Mouse (Mus musculus): ENCODE data around the gene Ppm1m. TPM values are rescaled to one million over a fixed set of nuclear protein-coding genes. Genes with fewer than 3 reads are reported as not detected.

Gene Ppm1m
- 10 to 100 TPM; 10.8 to 12.1 TPM for total RNA-seq (2021)
- polyA plus RNA-seq (2012; rRNA removed): 17.4 and 18.9 TPM in 2 replicates
- long read RNA-seq, transcript Ppm1m-203 (10 exons, 1,846 nt): major isoform, 8 of 11 reads
- long read RNA-seq, partial matches to known transcripts: 0 of 11 reads
- long read RNA-seq, other reads (novel, unspliced or antisense): 3 of 11 reads

DNA sequence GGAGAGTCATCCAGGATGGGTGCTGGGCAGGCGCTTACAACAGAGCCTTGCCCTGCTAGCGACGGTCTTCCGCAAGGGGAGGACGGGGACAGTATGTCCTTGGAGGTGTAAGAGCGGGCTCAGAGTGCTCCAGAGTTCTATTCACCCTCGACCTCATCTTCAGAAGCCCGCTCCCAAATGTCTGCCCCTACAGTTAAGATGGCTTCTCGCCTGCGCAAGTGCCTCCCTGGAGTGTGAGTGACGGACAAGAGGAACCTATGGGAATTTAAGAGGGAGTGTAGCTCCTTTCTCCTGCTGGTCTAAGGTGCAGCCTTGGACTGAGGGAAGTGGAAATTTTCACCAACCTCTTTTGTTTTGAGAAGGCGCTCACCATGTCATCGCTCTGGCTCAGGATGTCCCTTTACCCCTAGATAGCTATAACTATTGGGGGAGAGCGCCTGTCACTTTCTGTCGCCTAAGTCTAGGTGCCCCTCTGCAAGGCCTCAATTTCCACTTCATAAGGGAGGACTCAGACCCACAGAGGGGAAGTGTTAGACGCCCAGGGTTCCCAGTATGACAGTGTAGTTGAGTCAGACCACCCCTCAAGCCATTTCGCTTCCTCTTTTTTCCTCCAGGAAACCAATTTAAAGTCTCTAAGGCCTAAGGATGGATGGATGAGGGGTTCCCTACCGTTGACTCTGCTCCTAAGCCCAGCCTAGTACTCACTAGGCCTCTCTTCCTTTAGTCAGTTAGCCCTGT, at the start of gene Ppm1m:
TSS of gene Ppm1m (minus strand) at position 212 of the 738 bp plus-strand sequence.
- H3K27me3 ChIP-seq (ENCODE audit: control insufficient read depth, insufficient read depth, low read length): no peaks in the 10 kb centered on the region
- WGBS: 58% methylated on average over 18 of the region's 18 CpGs
- no peaks in the 10 kb centered on the region for H3K36me3 ChIP-seq (ENCODE audit: control insufficient read depth, insufficient read depth, low read length)
- peak within 1 kb of the TSS; percentile 81 for H3K27ac ChIP-seq
- DNase-seq: no peak
- H3K79me2 ChIP-seq (replicated peaks; ENCODE audit: control insufficient read depth, insufficient read depth, low read length): no peaks in the 10 kb centered on the region
- TF ChIP-seq EP300 (IDR thresholded peaks at IDR 0.05; ENCODE audit: insufficient read depth, low read depth, low read length): no peak
- TF ChIP-seq POLR2A (IDR thresholded peaks at IDR 0.05; ENCODE audit: insufficient read depth, low read depth, low read length): no peak
- TF ChIP-seq CTCF (IDR thresholded peaks at IDR 0.05): no peak
- H3K4me3 ChIP-seq: peak within 1 kb of the TSS; percentile 66
- intact Hi-C loops (cut with DNase I): loop anchor here (2.0 to 5.0 kb wide), 3 partner anchors 29 to 233 kb away; partner anchors contain the start of gene Wdr82
- H3K9ac ChIP-seq (ENCODE audit: low read depth, low read length): peak within 1 kb of the TSS; percentile 92
- H3K4me1 ChIP-seq (ENCODE audit: control insufficient read depth, insufficient read depth, low read length): peaks cover 13% of the 10 kb centered on the region

DNA sequence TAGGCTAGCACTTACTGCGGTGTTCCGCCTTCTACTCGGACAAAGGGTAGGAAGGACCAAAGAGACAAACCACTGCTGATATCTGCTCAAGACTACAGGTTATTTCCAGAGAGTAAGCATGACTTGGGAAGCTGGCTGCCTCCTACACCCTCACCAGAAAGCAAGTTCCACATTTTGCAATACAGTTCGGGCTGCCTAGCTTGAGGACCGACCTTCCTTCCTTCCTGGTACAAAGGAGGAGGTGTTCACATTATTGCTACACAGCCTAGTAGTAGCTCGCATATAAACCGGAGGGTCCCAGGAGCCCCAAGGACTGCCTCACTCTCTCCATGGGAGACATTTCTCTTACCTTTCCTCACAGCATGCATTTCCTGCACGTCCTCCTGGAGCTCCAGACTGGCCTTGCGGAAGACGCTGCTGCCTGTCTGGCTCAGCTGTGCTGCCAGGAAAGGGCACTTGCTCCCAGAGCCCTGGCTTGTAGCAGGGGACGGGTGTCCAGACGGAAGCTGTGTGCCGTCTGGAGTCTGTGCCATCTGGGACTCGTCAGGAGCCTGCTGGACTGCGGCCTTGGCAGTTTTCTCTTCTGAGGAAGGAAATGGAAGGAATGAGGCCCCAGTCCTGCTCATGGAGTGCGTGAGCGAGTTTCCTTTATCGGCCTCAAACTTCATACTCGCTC, 43.4 kb upstream of the Ppm1m start:
- Histone ChIP-seq H3K27me3 (ENCODE audit: control insufficient read depth, insufficient read depth, low read length) (no peaks in the 10 kb centered on the region), H3K9ac (ENCODE audit: low read depth, low read length) (no peak overlapping the region), H3K4me3 (no peak overlapping the region), H3K4me1 (ENCODE audit: control insufficient read depth, insufficient read depth, low read length) (peaks cover 3% of the 10 kb centered on the region), H3K27ac (peak overlapping the region; percentile 36), H3K79me2 (replicated peaks; ENCODE audit: control insufficient read depth, insufficient read depth, low read length) (peaks cover 2% of the 10 kb centered on the region; the same call in 1 of the 2 replicates), H3K36me3 (ENCODE audit: control insufficient read depth, insufficient read depth, low read length) (no peaks in the 10 kb centered on the region)
- no peak for TF ChIP-seq EP300 (IDR thresholded peaks at IDR 0.05; ENCODE audit: insufficient read depth, low read depth, low read length)
- no peak for TF ChIP-seq CTCF (IDR thresholded peaks at IDR 0.05)
- no peak for TF ChIP-seq POLR2A (IDR thresholded peaks at IDR 0.05; ENCODE audit: insufficient read depth, low read depth, low read length)
- peak; percentile 58 to 64 for DNase-seq
- WGBS: 39% methylated on average over 19 of the region's 19 CpGs
- intact Hi-C loops (cut with DNase I): no loop called here

DNA sequence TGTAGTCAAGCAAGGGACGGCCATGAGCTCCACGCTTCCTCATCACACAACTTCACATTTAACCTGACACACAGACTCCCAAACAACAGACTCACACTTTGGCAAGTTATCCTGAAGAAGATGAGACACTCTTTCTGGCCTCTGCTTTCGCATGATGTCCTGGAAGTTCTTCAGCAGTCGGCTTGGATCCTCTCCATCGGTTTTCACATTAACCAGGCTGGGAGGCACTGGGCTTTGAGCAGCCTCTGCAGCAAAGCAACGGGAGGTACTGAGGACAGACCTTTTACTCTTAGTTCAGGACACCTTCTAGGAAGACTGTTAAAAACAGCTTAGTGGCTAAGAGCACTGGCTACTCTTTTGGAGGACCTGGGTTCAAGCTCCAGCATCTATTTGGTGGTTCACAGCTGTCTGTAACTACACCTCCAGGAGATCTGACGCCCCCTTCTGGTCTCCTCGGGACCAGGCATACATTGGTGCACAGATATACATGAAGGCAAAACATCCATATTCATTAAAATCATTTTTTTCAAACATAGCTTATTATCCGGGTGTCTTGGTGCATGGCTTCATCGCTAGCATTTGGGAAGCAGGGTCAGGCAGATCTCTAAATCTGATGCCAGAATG, 42.1 kb upstream of the Ppm1m start:
- intact Hi-C loops (cut with DNase I): no loop called here
- Histone ChIP-seq H3K27ac (no peak overlapping the region), H3K79me2 (replicated peaks; ENCODE audit: control insufficient read depth, insufficient read depth, low read length) (no peaks in the 10 kb centered on the region), H3K4me3 (no peak overlapping the region), H3K36me3 (ENCODE audit: control insufficient read depth, insufficient read depth, low read length) (no peaks in the 10 kb centered on the region), H3K9ac (ENCODE audit: low read depth, low read length) (no peak overlapping the region), H3K4me1 (ENCODE audit: control insufficient read depth, insufficient read depth, low read length) (peaks cover 1% of the 10 kb centered on the region), H3K27me3 (ENCODE audit: control insufficient read depth, insufficient read depth, low read length) (no peaks in the 10 kb centered on the region)
- TF ChIP-seq POLR2A (IDR thresholded peaks at IDR 0.05; ENCODE audit: insufficient read depth, low read depth, low read length) (no peak), CTCF (IDR thresholded peaks at IDR 0.05) (peak; percentile 18; the same call in 1 of the 2 replicates), EP300 (IDR thresholded peaks at IDR 0.05; ENCODE audit: insufficient read depth, low read depth, low read length) (no peak)
- no peak for DNase-seq
- WGBS: 84% methylated on average over 10 of the region's 10 CpGs

DNA sequence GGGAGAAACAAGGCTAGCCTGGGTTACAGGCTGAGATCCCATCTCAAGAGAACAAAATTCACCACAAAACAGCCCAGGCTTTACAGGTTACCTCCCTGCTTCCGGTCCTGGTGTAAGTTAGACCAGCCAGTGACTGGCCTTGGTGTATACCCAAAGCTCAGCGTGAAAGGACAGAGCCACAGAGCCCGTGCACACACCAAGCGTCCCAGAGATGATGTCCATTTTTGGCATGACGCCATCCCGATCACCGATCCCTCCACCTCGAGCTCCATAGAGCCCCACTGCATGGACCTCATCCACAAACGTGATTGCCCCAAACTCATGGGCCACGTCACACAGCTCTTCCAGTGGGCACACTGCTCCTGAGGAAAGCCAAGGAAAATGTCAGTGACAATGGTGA, 38.3 kb upstream of the Ppm1m start:
- DNase-seq: no peak
- Histone ChIP-seq H3K4me1 (ENCODE audit: control insufficient read depth, insufficient read depth, low read length) (peaks cover 4% of the 10 kb centered on the region), H3K79me2 (replicated peaks; ENCODE audit: control insufficient read depth, insufficient read depth, low read length) (no peaks in the 10 kb centered on the region), H3K9ac (ENCODE audit: low read depth, low read length) (no peak overlapping the region), H3K27ac (no peak overlapping the region), H3K27me3 (ENCODE audit: control insufficient read depth, insufficient read depth, low read length) (no peaks in the 10 kb centered on the region), H3K4me3 (no peak overlapping the region), H3K36me3 (ENCODE audit: control insufficient read depth, insufficient read depth, low read length) (peaks cover 2% of the 10 kb centered on the region; the same call in 1 of the 2 replicates)
- no peak for TF ChIP-seq CTCF (IDR thresholded peaks at IDR 0.05)
- intact Hi-C loops (cut with DNase I): no loop called here
- WGBS: 87% methylated on average over 10 of the region's 10 CpGs

DNA sequence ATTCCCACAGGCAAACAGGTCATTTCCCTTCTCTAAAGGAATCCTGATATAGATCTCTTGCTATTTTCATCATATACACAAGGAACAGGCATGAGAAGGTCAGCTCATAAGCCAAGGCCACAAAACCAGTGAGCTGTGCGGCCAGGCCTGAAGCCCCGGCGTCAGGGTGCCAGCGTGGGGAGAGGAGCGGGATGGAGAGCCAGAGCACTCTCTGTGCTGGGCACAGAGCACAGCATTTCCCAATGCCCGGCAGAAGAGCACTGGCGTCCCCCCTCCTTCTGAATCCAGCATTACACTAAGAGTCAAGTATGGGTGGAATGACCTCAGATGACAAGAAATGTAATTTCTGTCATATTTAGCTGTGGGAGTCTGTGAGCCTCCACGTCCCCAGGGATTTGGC, 37.9 kb upstream of the Ppm1m start:
- peaks cover 4% of the 10 kb centered on the region for H3K4me1 ChIP-seq (ENCODE audit: control insufficient read depth, insufficient read depth, low read length)
- H3K36me3 ChIP-seq (ENCODE audit: control insufficient read depth, insufficient read depth, low read length): peaks cover 2% of the 10 kb centered on the region; the same call in 1 of the 2 replicates
- intact Hi-C loops (cut with DNase I): no loop called here
- WGBS: 72% methylated on average over 8 of the region's 8 CpGs
- no peak overlapping the region for H3K4me3 ChIP-seq
- H3K9ac ChIP-seq (ENCODE audit: low read depth, low read length): no peak overlapping the region
- no peak for DNase-seq
- H3K79me2 ChIP-seq (replicated peaks; ENCODE audit: control insufficient read depth, insufficient read depth, low read length): no peaks in the 10 kb centered on the region
- no peak overlapping the region for H3K27ac ChIP-seq
- no peak for TF ChIP-seq POLR2A (IDR thresholded peaks at IDR 0.05; ENCODE audit: insufficient read depth, low read depth, low read length)
- no peak for TF ChIP-seq CTCF (IDR thresholded peaks at IDR 0.05)
- no peak for TF ChIP-seq EP300 (IDR thresholded peaks at IDR 0.05; ENCODE audit: insufficient read depth, low read depth, low read length)
- H3K27me3 ChIP-seq (ENCODE audit: control insufficient read depth, insufficient read depth, low read length): no peaks in the 10 kb centered on the region
